ENCODE assay signal across 15 mouse cellular contexts in genomic region chr14:80683703-80684102, GRCm38 (mm10).
A peak's percentile ranks its signal among the peaks of the same experiment; 100 is the strongest.
DNase-seq lines count a peak whose midpoint lies in the region; ATAC-seq and TF ChIP-seq lines count a peak whose summit lies in the region.
"Had no signal": no experiment of that assay in that cellular context is flagged by ENCODE, and none has a peak within 500 bp of the region (broad histone marks: within the 10 kb centered on the region; RNA-seq: fewer than 3 reads in every experiment).

No protein-coding gene starts in this region.

- H3K27ac ChIP-seq in hindbrain, embryonic 16.5 days (ENCODE audit: low read depth, low read length), result 0 out of 2 replicates have a peak overlapping the region, but pooled peaks have one; percentile 44
- no peak overlapping the region for H3K27ac ChIP-seq in hindbrain, embryonic 10.5 days
- no peak overlapping the region for H3K27ac ChIP-seq in lung, postnatal 0 days (ENCODE audit: low read length)
- H3K27ac ChIP-seq in forebrain, embryonic 14.5 days (ENCODE audit: low read depth, low read length), result no peak overlapping the region
- H3K27ac ChIP-seq in midbrain, embryonic 15.5 days, result peak overlapping the region; percentile 18; the same call in 1 of the 2 replicates
- H3K27ac ChIP-seq in heart, adult 2 months, result no peak overlapping the region
- H3K27ac ChIP-seq: heart, embryonic 10.5 days; liver, embryonic 13.5 days had no signal

- no peaks in the 10 kb centered on the region for H3K36me3 ChIP-seq in hindbrain, embryonic 16.5 days (ENCODE audit: control insufficient read depth, insufficient read depth, low read length)
- no peaks in the 10 kb centered on the region for H3K36me3 ChIP-seq in hindbrain, embryonic 10.5 days
- no peaks in the 10 kb centered on the region for H3K36me3 ChIP-seq in lung, postnatal 0 days (ENCODE audit: insufficient read depth, low read length)
- no peaks in the 10 kb centered on the region for H3K36me3 ChIP-seq in forebrain, embryonic 14.5 days (ENCODE audit: control insufficient read depth, insufficient read depth, low read length)
- no peaks in the 10 kb centered on the region for H3K36me3 ChIP-seq in midbrain, embryonic 15.5 days (replicated peaks)
- no peaks in the 10 kb centered on the region for H3K36me3 ChIP-seq in heart, adult 2 months (ENCODE audit: control insufficient read depth, insufficient read depth, low read length)
- H3K36me3 ChIP-seq: heart, embryonic 10.5 days; liver, embryonic 13.5 days had no signal

- H3K27me3 ChIP-seq in hindbrain, embryonic 16.5 days (replicated peaks; ENCODE audit: control insufficient read depth, insufficient read depth, low read length), result no peaks in the 10 kb centered on the region
- H3K27me3 ChIP-seq in hindbrain, embryonic 10.5 days (ENCODE audit: insufficient read depth, poor library complexity, severe bottlenecking), result no peaks in the 10 kb centered on the region
- H3K27me3 ChIP-seq in lung, postnatal 0 days (replicated peaks; ENCODE audit: insufficient read depth, low read length), result no peaks in the 10 kb centered on the region
- H3K27me3 ChIP-seq in forebrain, embryonic 14.5 days (replicated peaks; ENCODE audit: control insufficient read depth, insufficient read depth, low read length), result no peaks in the 10 kb centered on the region
- H3K27me3 ChIP-seq in midbrain, embryonic 15.5 days (replicated peaks), result no peaks in the 10 kb centered on the region
- no peaks in the 10 kb centered on the region for H3K27me3 ChIP-seq in heart, adult 2 months (ENCODE audit: control insufficient read depth, insufficient read depth, low read length)
- H3K27me3 ChIP-seq: CH12.LX; liver, embryonic 13.5 days had no signal

- no peak overlapping the region for H3K9ac ChIP-seq in hindbrain, embryonic 16.5 days (ENCODE audit: low read depth, low read length)
- H3K9ac ChIP-seq in lung, postnatal 0 days (replicated peaks; ENCODE audit: low read depth), result no peak overlapping the region
- H3K9ac ChIP-seq in forebrain, embryonic 14.5 days (ENCODE audit: low read length), result peak overlapping the region; percentile 21; the same call in 1 of the 2 replicates
- H3K9ac ChIP-seq in midbrain, embryonic 15.5 days, result no peak overlapping the region
- H3K9ac ChIP-seq in heart, adult 2 months (ENCODE audit: low read depth, low read length), result no peak overlapping the region
- H3K9ac ChIP-seq: liver, embryonic 13.5 days had no signal

- no peak overlapping the region for H3K4me3 ChIP-seq in hindbrain, embryonic 16.5 days (ENCODE audit: low read length)
- H3K4me3 ChIP-seq in hindbrain, embryonic 10.5 days, result no peak overlapping the region
- no peak overlapping the region for H3K4me3 ChIP-seq in lung, postnatal 0 days (ENCODE audit: low read depth, low read length)
- 0 out of 2 replicates have a peak overlapping the region, but pooled peaks have one; percentile 1 for H3K4me3 ChIP-seq in forebrain, embryonic 14.5 days (ENCODE audit: low read depth, low read length)
- no peak overlapping the region for H3K4me3 ChIP-seq in midbrain, embryonic 15.5 days
- H3K4me3 ChIP-seq in heart, adult 2 months, result no peak overlapping the region
- H3K4me3 ChIP-seq: heart, embryonic 10.5 days; liver, embryonic 13.5 days had no signal

- ATAC-seq in hindbrain, embryonic 16.5 days, result peak; percentile 58; the same call in 1 of the 2 replicates
- no peak for ATAC-seq in lung, postnatal 0 days
- ATAC-seq in forebrain, embryonic 14.5 days, result 0 out of 2 replicates have a peak, but pooled peaks have one; percentile 23
- ATAC-seq in midbrain, embryonic 15.5 days (replicated peaks), result no peak

- no peaks in the 10 kb centered on the region; the same call in 1 of the 2 replicates for H3K4me1 ChIP-seq in hindbrain, embryonic 16.5 days (ENCODE audit: control insufficient read depth, insufficient read depth, low read depth, low read length)
- no peaks in the 10 kb centered on the region; the same call in 1 of the 2 replicates for H3K4me1 ChIP-seq in hindbrain, embryonic 10.5 days (replicated peaks)
- no peaks in the 10 kb centered on the region for H3K4me1 ChIP-seq in lung, postnatal 0 days (ENCODE audit: insufficient read depth, low read depth, low read length)
- peaks cover 7% of the 10 kb centered on the region; the same call in 1 of the 2 replicates for H3K4me1 ChIP-seq in forebrain, embryonic 14.5 days (ENCODE audit: control insufficient read depth, insufficient read depth, low read length)
- H3K4me1 ChIP-seq in midbrain, embryonic 15.5 days, result peaks cover 5% of the 10 kb centered on the region; the same call in 1 of the 2 replicates
- no peaks in the 10 kb centered on the region for H3K4me1 ChIP-seq in heart, adult 2 months (ENCODE audit: control insufficient read depth, insufficient read depth, low read length)
- H3K4me1 ChIP-seq: heart, embryonic 10.5 days; liver, embryonic 13.5 days had no signal

- TF ChIP-seq POLR2A in heart, adult 2 months (IDR thresholded peaks at IDR 0.05; ENCODE audit: insufficient read depth, low read depth, low read length), result no peak

- no peaks in the 10 kb centered on the region for H3K9me3 ChIP-seq in hindbrain, embryonic 16.5 days (ENCODE audit: control insufficient read depth, low read length)
- no peaks in the 10 kb centered on the region for H3K9me3 ChIP-seq in hindbrain, embryonic 10.5 days
- no peaks in the 10 kb centered on the region for H3K9me3 ChIP-seq in lung, postnatal 0 days (ENCODE audit: low read length)
- no peaks in the 10 kb centered on the region for H3K9me3 ChIP-seq in forebrain, embryonic 14.5 days (replicated peaks; ENCODE audit: control insufficient read depth, low read length)
- no peaks in the 10 kb centered on the region for H3K9me3 ChIP-seq in midbrain, embryonic 15.5 days
- H3K9me3 ChIP-seq: heart, embryonic 10.5 days; liver, embryonic 13.5 days had no signal

- DNase-seq in hindbrain, embryonic 10.5 days (ENCODE audit: low spot score), result no peak
- peak; percentile 15 for DNase-seq in lung, postnatal 0 days (ENCODE audit: low spot score)
- no peak for DNase-seq in lung, postnatal 25 days (ENCODE audit: low spot score)
- DNase-seq in forebrain, embryonic 14.5 days (ENCODE audit: low spot score), result peak; percentile 44
- DNase-seq in heart, adult 2 months, result no peak
- DNase-seq: adrenal gland, postnatal 14 days; cerebellum, adult 18-20 months; heart, postnatal 4 days; kidney, adult 9 months; liver, embryonic 13.5 days; spleen, adult 18-20 months had no signal

- peak overlapping the region; percentile 27 for H3K4me2 ChIP-seq in hindbrain, embryonic 16.5 days (ENCODE audit: low read length)
- H3K4me2 ChIP-seq in lung, postnatal 0 days (replicated peaks; ENCODE audit: low read depth, low read length), result no peak overlapping the region
- peak overlapping the region; percentile 39 for H3K4me2 ChIP-seq in forebrain, embryonic 14.5 days (ENCODE audit: low read length)
- H3K4me2 ChIP-seq in midbrain, embryonic 15.5 days, result no peak overlapping the region
- H3K4me2 ChIP-seq: liver, embryonic 13.5 days had no signal

- intact Hi-C loops in heart, adult 2 months (cut with DNase I), result no loop called here

- WGBS in hindbrain, embryonic 16.5 days, result 40% methylated on average over 6 of the region's 6 CpGs
- 83% methylated on average over 6 of the region's 6 CpGs for WGBS in hindbrain, embryonic 10.5 days
- 61% methylated on average over 6 of the region's 6 CpGs for WGBS in lung, postnatal 0 days
- WGBS in forebrain, embryonic 14.5 days, result 31% methylated on average over 6 of the region's 6 CpGs
- 56% methylated on average over 6 of the region's 6 CpGs for WGBS in midbrain, embryonic 15.5 days
- 65% methylated on average over 6 of the region's 6 CpGs for WGBS in heart, adult 2 months

- TF ChIP-seq EP300 in lung, postnatal 0 days (IDR thresholded peaks at IDR 0.05), result no peak
- TF ChIP-seq EP300 in heart, adult 2 months (IDR thresholded peaks at IDR 0.05; ENCODE audit: insufficient read depth, low read depth, low read length), result no peak

- H3K79me2 ChIP-seq in heart, adult 2 months (replicated peaks; ENCODE audit: control insufficient read depth, insufficient read depth, low read length), result no peaks in the 10 kb centered on the region

- no peak for TF ChIP-seq CTCF in lung, postnatal 0 days (IDR thresholded peaks at IDR 0.05)
- TF ChIP-seq CTCF in heart, adult 2 months (IDR thresholded peaks at IDR 0.05), result no peak

Comparison
In these comparisons a context has a peak if more than half of its experiments do, and no peak if none do; other contexts are left out.
1. H3K27ac ChIP-seq: peak in hindbrain, embryonic 16.5 days (single experiment) and midbrain, embryonic 15.5 days (single experiment); none in hindbrain, embryonic 10.5 days (single experiment), lung, postnatal 0 days (single experiment), forebrain, embryonic 14.5 days (single experiment) and heart, adult 2 months (single experiment).
2. DNase-seq: peak in lung, postnatal 0 days (single experiment) and forebrain, embryonic 14.5 days (single experiment); none in hindbrain, embryonic 10.5 days (single experiment), lung, postnatal 25 days (single experiment) and heart, adult 2 months (0 of 2).
3. ATAC-seq: peak in hindbrain, embryonic 16.5 days (single experiment) and forebrain, embryonic 14.5 days (single experiment); none in lung, postnatal 0 days (single experiment) and midbrain, embryonic 15.5 days (single experiment).
4. H3K4me2 ChIP-seq: peak in hindbrain, embryonic 16.5 days (single experiment) and forebrain, embryonic 14.5 days (single experiment); none in lung, postnatal 0 days (single experiment) and midbrain, embryonic 15.5 days (single experiment).